Mouse (Mus musculus) stomach, embryonic 14.5 days (tissue): Measurements from ENCODE around the gene Ss18l2. TPM values are rescaled to one million over a fixed set of nuclear protein-coding genes. Genes with fewer than 3 reads are reported as not detected.

Experiments
- ATAC-seq: fragments of 200-750 bp; cut with Nextera tagmentation; 2 replicates; pipeline ENCODE4 v1.8.0; 2017; ENCODE audit warnings: low read depth, moderate TSS enrichment; ENCODE audit not compliant: insufficient number of reproducible peaks, insufficient read depth, low FRiP score
- H3K27ac ChIP-seq: fragments of 300-500 bp; sonication (generic); 2 replicates; pipeline ENCODE4 v1.5.1; 2014; ENCODE audit warnings: mild to moderate bottlenecking, low read length, moderate library complexity, mixed read lengths
- H3K27me3 ChIP-seq: fragments of 300-500 bp; sonication (generic); 2 replicates; pipeline ENCODE4 v1.6.1; 2014; ENCODE audit warnings: low read length, control low read depth, mixed read lengths; ENCODE audit not compliant: control insufficient read depth, insufficient read depth
- H3K36me3 ChIP-seq: fragments of 300-500 bp; sonication (generic); 2 replicates; pipeline ENCODE4 v1.6.1; 2014; ENCODE audit warnings: mild to moderate bottlenecking, control low read depth, low read length, moderate library complexity, mixed read lengths; ENCODE audit not compliant: control insufficient read depth, insufficient read depth
- H3K4me1 ChIP-seq: fragments of 300-500 bp; sonication (generic); 2 replicates; pipeline ENCODE4 v1.6.1; 2014; ENCODE audit warnings: low read length, control low read depth, mixed read lengths; ENCODE audit not compliant: control insufficient read depth, insufficient read depth
- H3K4me2 ChIP-seq: fragments of 300-500 bp; sonication (generic); replicated peaks from 2 replicates; pipeline ENCODE4 v1.6.1; 2014; ENCODE audit warnings: low read depth, low read length, control low read depth
- H3K4me3 ChIP-seq: fragments of 300-500 bp; sonication (generic); 2 replicates; pipeline ENCODE4 v1.5.1; 2014; ENCODE audit warnings: low read depth, low read length, control low read depth
- H3K9ac ChIP-seq: fragments of 300-500 bp; sonication (generic); replicated peaks from 2 replicates; pipeline ENCODE4 v1.6.1; 2014; ENCODE audit warnings: low read depth, mild to moderate bottlenecking, control low read depth, low read length, moderate library complexity, mixed read lengths
- H3K9me3 ChIP-seq: fragments of 300-500 bp; sonication (generic); 2 replicates; pipeline ENCODE4 v1.6.1; 2016; ENCODE audit warnings: low read depth, low read length, control low read depth; ENCODE audit not compliant: control insufficient read depth
- WGBS: fragments of 180-500 bp; shearing (Covaris S2); extraction: QIAGEN DNeasy Blood & Tissue Kit; methylation state at CpG from one replicate; pipeline ENCODE4 v1.1.7; 2014; 5-methylcytosine and 5-hydroxymethylcytosine counted together
- polyA plus RNA-seq: library from polyadenylated mRNA; unstranded; fragments of >200 nt; fragmentation: Nextera tagmentation; extraction: Ambion mirVana; gene quantifications from 2 replicates; pipeline ENCODE4 v1.2.1, GENCODE M21; 2014

The Ss18l2 gene
- polyA plus RNA-seq, result 136 TPM in 2 replicates

DNA sequence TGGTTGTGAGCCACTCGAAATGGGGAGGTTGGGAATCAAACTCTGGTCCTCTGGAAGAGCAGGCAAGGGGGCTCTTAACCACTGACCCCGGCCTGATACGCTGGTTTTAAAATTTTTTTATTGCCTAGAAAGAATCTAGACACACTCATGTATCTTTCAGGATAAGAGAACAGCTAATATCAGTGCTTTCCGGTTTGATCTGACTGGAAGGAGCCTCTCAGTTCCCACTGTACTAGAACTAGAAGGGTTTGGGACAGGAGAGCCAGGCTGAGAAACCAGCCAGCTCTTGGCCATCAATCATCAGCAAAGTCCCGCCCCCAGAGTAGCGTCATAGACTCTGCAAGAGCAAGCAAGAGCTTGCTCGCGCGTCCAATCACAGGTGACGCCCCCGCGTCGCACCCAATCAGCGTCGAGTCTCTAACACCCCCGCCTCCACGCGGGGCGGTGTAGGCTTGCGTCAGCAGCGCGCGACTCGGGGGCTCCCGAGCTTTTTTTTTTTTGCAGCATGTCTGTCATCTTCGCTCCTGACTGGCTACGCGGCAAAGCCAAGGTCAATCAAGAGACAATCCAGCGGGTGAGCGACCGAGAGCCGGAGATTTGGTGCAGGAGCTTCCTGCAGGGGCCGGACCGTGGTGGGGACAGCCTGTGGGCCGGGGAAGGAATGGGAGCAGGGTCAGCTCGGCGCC is at the start of gene Ss18l2:
Gene Ss18l2 (plus strand): TSS at position 432 of the 686 bp plus-strand sequence.
- Histone ChIP-seq H3K9ac (peak within 1 kb of the TSS; percentile 87), H3K36me3 (peaks cover 12% of the 10 kb centered on the region), H3K9me3 (no peaks in the 10 kb centered on the region), H3K4me3 (peak within 1 kb of the TSS; percentile 96), H3K4me2 (peak within 1 kb of the TSS; percentile 86), H3K4me1 (peaks cover 21% of the 10 kb centered on the region), H3K27me3 (no peaks in the 10 kb centered on the region), H3K27ac (peak within 1 kb of the TSS; percentile 94)
- peak; percentile 99 for ATAC-seq
- 5% methylated on average over 37 of the region's 37 CpGs for WGBS

DNA sequence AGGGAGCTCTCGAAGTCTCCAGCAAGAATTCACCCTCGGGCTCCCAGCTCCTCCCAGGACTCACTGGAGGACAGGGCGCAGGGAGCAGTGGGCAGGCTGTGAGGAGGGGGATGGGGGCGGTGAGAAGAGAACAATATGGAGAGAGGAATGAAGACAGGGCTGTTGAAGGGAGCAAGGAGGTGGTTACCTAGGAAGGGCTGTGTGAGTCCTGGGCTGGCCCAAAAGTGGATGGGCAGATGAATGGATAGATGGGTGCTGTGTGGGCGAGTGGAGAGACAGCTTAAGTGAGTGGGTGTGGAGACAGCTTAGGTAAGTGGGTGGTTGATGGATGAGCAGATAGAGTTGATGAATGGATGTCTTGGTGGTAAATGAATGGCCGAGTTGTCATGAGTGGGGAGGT is 46.7 kb upstream of the Ss18l2 start:
- Histone ChIP-seq H3K4me2 (no peak overlapping the region), H3K4me3 (no peak overlapping the region), H3K4me1 (no peaks in the 10 kb centered on the region), H3K27me3 (no peaks in the 10 kb centered on the region; the same call in 1 of the 2 replicates), H3K9ac (no peak overlapping the region), H3K27ac (no peak overlapping the region), H3K9me3 (no peaks in the 10 kb centered on the region), H3K36me3 (no peaks in the 10 kb centered on the region)
- 72% methylated on average over 6 of the region's 6 CpGs for WGBS
- no peak for ATAC-seq

DNA sequence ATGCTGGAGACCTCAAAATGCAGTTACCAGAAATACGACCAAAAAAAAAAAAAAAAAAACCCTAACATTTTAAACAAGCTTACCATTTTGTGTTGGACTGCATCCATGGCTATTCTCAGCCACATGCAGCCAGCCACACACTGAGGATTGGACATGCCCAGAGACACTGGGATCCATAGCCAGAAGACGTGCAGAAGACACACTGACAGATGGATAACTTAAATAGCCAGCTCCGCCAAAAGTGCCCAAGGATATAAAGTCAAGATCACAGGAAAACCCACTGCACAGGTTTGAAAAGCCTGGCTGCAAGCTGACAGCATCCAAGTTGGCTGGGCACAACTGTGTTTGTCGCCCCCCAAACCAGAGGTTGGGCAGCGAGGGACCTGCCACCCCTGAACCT is 46.0 kb upstream of the Ss18l2 start:
- Histone ChIP-seq H3K27ac (no peak overlapping the region), H3K4me2 (no peak overlapping the region), H3K27me3 (no peaks in the 10 kb centered on the region; the same call in 1 of the 2 replicates), H3K4me3 (no peak overlapping the region), H3K36me3 (no peaks in the 10 kb centered on the region), H3K9ac (no peak overlapping the region), H3K4me1 (no peaks in the 10 kb centered on the region), H3K9me3 (no peaks in the 10 kb centered on the region)
- 80% methylated on average over 5 of the region's 5 CpGs for WGBS
- ATAC-seq, result no peak

DNA sequence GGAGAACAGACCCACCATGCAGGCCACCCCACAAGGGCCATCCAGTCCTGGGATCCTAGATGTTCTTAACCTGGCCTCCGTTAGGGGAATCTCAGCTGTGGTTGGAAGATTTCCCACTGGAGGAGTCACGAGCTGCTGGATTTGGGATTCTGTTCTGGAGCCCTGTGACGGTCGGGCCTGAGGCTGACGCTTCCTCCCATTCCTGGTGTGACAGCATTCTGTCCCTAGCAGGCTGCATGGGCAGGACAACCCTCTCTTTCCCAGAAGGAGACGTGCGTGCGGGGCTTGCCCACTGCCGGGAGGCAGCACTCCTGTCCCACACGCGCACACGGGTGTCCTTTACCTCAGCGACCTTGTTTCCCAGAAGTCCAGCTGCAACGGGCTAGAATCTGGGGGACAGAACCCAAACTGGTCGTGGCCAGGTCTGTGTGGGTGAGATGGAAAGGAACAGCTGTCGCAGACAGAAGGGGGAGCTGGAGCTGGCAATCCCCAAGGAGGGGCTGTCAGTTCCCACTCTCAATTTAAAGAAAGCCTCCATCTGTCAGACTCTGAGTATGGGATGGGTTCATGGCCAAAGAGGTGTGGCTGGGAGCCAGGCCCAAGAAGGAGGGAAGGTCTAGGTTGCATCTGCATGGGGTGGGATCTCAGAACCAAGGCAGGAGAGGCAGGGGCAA is 43.0 kb upstream of the Ss18l2 start:
- no peak overlapping the region for H3K9ac ChIP-seq
- 0 out of 2 replicates have a peak overlapping the region, but pooled peaks have one; percentile 15 for H3K27ac ChIP-seq
- H3K4me2 ChIP-seq, result no peak overlapping the region
- WGBS, result 67% methylated on average over 16 of the region's 16 CpGs
- H3K36me3 ChIP-seq, result no peaks in the 10 kb centered on the region
- H3K4me3 ChIP-seq, result no peak overlapping the region
- no peaks in the 10 kb centered on the region for H3K9me3 ChIP-seq
- H3K4me1 ChIP-seq, result no peaks in the 10 kb centered on the region
- H3K27me3 ChIP-seq, result no peaks in the 10 kb centered on the region; the same call in 1 of the 2 replicates
- ATAC-seq, result no peak

DNA sequence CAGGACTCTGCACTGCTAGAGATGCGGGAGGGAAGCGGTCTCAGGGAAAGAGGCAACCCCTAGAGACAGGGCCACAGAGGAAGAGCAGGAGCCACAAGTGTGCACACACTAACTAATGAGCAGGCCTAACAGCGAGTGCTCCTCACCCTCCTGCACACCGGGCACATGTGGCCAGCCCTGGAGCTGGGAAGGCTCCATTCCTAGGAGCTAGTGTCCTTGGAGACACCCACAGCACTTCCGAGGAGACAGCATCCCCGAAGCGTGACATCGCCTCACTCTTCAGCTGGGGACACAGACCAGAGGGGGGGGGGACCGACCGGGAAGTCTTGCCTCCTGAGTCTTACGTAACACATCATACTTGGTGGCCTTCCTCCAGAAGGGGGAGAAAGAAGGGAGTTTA is 42.3 kb upstream of the Ss18l2 start:
- ATAC-seq, result no peak
- Histone ChIP-seq H3K9me3 (no peaks in the 10 kb centered on the region), H3K4me3 (no peak overlapping the region), H3K27ac (no peak overlapping the region), H3K9ac (no peak overlapping the region), H3K4me1 (no peaks in the 10 kb centered on the region), H3K36me3 (no peaks in the 10 kb centered on the region), H3K27me3 (no peaks in the 10 kb centered on the region; the same call in 1 of the 2 replicates), H3K4me2 (no peak overlapping the region)
- 85% methylated on average over 11 of the region's 11 CpGs for WGBS

DNA sequence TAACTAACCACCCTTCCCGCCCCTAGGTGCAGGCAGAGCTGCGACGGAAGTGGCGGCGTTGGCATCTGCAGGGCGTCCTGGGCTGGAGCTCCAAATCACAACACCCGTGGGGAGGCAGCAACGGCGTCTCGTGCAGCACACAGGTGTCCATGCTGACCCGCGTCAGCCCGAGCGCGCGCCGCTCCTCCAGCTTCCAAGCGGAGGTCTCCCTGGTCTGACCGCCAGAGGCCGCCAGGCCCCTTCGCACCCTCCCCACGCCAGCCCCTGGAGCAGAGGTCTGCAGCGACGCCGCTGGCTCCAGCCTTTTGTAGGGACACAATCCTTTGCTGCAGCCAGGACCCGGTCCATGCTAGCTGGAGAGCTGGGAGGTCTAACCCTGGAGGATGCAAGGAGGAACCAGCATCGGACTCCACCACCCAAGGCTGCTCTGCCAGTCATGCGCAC is 40.8 kb upstream of the Ss18l2 start:
- peak overlapping the region; percentile 21 for H3K4me3 ChIP-seq
- no peaks in the 10 kb centered on the region for H3K36me3 ChIP-seq
- peak overlapping the region; percentile 53 for H3K4me2 ChIP-seq
- H3K27me3 ChIP-seq, result no peaks in the 10 kb centered on the region; the same call in 1 of the 2 replicates
- no peak; the same call in 1 of the 2 replicates for ATAC-seq
- H3K27ac ChIP-seq, result no peak overlapping the region
- no peak overlapping the region for H3K9ac ChIP-seq
- H3K9me3 ChIP-seq, result no peaks in the 10 kb centered on the region
- H3K4me1 ChIP-seq, result no peaks in the 10 kb centered on the region
- WGBS, result 1% methylated on average over 28 of the region's 28 CpGs

DNA sequence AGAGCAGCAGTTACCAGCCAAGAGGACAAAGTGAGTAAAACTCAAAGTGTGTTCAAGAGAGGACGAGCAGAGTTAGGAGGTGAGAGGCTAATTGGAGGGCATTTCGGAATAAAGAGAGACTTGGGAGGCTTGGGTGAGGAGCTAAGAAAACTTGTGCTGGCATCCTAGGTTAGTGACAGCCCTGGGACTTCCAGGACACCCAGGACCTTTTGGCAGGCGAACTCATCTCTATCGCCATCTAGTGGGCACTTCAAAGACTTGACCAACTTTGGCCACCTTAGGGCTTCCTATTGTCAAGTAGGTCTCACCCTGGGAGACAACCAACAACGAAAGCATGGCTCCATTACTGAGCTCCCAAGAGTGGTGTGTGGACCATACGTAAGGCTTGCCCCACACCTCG is 38.8 kb upstream of the Ss18l2 start:
- no peak overlapping the region for H3K27ac ChIP-seq
- no peak overlapping the region for H3K4me3 ChIP-seq
- no peak overlapping the region for H3K9ac ChIP-seq
- no peaks in the 10 kb centered on the region for H3K36me3 ChIP-seq
- 27% methylated on average over 7 of the region's 7 CpGs for WGBS
- no peaks in the 10 kb centered on the region; the same call in 1 of the 2 replicates for H3K27me3 ChIP-seq
- H3K4me1 ChIP-seq, result no peaks in the 10 kb centered on the region
- H3K4me2 ChIP-seq, result no peak overlapping the region
- no peak for ATAC-seq
- H3K9me3 ChIP-seq, result no peaks in the 10 kb centered on the region

DNA sequence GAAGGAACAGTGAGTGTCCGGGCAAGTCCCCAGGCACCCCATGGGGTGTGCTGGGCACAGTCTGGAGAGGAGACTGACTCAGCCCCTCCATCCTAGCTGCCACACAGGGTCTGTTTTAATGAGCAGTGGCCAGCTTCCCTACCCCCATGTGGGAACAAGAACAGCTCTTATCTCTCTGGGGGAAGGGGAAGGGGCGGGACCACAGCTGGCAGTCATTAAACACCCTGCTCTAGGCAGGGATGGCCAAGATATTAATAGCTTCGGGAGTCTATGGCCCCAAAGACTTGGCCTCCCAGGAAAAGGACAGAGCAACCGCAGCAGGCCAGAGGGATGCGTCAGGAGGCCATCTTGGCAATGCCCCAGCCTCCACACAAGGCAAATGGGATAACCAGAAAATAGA is 37.8 kb upstream of the Ss18l2 start:
- H3K9ac ChIP-seq, result no peak overlapping the region
- no peak overlapping the region for H3K4me2 ChIP-seq
- no peak overlapping the region for H3K4me3 ChIP-seq
- no peaks in the 10 kb centered on the region for H3K9me3 ChIP-seq
- H3K27ac ChIP-seq, result no peak overlapping the region
- 0 out of 2 replicates have a peak, but pooled peaks cover 1% of the 10 kb centered on the region for H3K4me1 ChIP-seq
- WGBS, result 55% methylated on average over 5 of the region's 5 CpGs
- peak; percentile 33; the same call in 1 of the 2 replicates for ATAC-seq
- H3K36me3 ChIP-seq, result no peaks in the 10 kb centered on the region
- H3K27me3 ChIP-seq, result no peaks in the 10 kb centered on the region; the same call in 1 of the 2 replicates
